Mouse (Mus musculus) T-helper 1 cell (primary cell): ENCODE data around the gene A530016L24Rik.

ENCODE experiments used
- in situ Hi-C: fragments of 300-600 bp; cut with MboI, MseI; formaldehyde crosslinking; loops from one replicate; pipeline ENCODE4 v1.15.1; 2025; ENCODE audit warnings: high pct_unique_total_duplicates

The A530016L24Rik gene

DNA sequence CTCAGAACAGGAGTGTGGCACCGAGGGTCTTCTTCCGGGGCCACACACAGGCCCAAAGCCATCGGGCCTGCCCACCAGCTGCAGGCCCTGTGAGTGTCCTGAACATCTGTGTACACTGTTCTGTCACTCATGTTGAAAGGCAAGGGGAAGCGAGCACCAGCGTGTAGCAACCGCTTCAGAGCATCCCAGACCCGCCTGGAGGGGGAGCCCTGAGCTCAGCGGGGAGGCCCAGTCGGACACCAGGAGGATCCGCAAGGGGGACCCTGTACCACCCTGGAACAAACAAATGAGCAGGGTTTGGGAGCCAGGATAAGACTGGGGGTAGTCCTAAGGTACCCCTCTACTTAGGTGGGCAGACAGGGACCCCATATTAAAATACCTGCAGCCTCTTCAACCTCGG lies 9.4 kb downstream of the A530016L24Rik start:
- in situ Hi-C loops: no loop called here

DNA sequence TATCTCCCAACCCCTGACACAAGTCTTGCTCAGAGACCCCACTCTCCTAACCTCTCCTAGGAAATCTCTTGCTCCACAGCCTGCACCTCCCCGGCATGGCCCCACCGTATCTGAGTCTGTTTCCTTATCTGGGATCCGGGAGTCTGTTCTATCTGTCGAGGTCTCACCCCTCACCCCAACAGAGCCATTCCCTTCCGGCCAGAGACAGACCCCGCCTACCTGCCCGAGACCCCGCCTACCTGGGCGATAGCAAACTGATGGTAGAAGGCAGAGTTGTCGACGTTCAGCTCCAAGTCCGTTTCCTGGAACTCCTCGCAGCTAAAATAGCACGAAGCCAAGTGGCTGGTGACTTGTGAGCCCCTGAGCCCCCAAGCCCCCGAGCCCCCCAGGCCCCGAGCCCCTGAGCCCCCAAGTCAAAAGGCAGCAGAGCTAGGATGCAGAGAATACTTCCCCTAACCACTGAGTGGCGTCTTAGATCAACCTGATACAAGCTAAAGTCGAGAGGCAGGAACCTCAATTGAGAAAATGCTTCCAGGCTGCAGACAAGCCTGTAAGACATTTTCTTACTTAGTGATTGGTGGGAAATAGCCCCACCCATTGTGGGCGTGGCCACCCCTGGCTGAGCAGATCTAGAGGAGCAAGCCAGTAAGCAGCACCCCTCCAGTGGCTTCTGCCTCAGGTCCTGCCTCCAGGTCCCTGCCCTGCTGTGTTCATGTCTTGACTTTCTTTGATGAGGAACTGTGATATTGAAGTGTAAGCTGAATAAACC lies 13.9 kb downstream of the A530016L24Rik start:
- in situ Hi-C loops: no loop called here

DNA sequence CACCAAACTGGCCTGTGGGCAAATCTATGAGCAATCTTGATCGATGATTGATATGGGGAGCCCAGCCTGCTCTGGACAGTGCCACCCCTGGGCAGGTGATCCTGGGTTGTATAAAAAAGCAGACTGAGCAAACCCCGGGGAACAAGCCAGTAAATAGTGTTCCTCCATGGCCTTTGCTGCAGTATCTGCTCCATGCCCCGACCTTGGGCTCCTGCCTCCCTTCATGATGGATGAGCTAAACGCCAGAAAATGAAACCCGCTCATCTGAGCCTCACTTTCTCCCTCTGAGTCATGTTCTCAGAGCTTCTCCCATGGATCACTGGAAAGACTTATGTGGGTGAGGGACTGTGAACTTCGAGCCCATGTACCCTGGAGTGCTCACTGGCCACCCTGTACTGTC lies 17.0 kb downstream of the A530016L24Rik start:
- in situ Hi-C loops: no loop called here

DNA sequence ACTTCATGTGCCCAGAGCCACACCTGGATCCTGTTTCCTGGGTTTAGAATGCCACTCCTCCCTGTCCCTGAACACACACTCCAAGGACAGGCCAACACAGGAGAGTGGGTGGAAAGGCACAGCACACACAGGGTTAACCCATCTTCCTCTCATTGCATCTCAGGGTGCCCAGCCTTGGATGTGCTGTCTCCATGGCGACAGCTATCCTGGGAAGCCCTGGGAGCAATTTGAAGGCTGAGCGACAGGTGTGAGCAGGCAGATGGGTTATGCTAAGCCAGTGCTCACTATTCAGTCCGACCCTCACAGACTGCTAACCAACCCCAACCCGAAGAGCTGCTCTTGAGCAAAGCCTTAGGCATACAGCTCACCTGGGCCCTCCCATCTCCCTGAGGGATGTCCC lies 18.0 kb downstream of the A530016L24Rik start:
- in situ Hi-C loops: no loop called here

DNA sequence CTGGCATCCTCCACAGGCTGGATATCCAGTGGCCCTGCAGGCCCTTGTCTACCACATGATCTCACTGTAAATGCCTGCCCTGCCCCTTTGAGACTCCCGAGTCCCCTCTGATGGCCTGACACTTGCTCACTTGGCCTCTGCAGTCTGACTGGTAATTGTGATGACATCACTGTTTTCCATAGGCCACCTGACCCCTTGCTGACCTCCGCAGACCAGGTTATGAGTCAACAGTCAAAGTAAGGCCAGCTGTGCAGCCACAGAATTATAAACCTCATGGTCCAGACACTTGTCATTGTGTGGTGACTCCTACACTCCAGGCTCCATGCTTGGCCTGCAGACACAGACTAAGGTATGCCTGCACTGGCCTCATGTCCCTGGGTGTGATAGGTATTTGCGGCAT lies 18.7 kb downstream of the A530016L24Rik start:
- in situ Hi-C loops: no loop called here

DNA sequence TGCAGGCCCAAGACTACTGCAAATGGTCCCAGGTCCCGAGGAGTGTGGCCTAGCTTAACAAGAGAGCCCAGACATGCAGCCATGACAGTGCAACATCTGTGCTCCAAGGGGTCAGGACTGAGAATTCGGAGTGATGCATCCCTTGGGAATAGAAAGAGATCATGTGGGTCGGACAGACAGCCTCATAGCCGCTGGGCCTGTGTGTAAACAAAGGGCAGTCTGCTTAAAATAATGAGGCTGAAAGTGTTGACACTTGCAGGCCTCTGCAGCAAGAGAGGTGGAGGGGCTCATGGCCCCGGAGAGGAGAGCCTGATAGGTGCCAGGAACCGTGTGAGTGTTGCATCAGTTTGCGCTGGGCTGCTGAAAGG lies 21.1 kb downstream of the A530016L24Rik start:
- in situ Hi-C loops: no loop called here

DNA sequence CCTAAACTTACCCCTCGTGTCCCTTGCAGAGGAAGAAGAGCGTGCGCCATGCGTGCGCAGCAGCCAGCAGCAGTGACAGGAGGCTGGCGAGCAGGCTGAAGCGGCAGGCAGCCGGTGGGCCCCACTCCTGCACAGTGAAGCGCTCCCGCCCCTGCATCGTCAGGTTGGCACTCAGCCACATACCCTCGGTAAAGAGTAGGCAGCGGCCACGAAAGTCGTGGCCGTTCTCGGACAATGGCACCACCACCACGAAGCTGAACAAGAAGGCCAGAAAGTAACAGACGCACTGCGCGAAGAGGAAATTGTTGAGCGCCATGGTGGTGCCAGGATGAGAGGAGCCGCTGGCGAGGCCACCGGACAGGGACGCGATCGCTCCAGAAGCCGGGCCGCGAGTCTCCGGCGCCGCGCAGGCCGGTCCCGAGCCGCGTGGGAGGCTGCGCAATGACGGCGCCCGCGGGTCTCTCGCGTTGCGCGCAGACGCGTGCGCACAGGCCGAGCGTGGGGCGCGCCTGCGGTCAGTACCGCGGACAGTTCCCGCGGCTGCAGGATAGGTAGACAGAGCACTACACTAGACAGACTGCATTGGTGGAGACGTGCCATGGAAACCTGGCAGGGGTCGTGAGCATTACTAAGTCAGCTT lies 21.6 kb downstream of the A530016L24Rik start:
- in situ Hi-C loops: no loop called here

DNA sequence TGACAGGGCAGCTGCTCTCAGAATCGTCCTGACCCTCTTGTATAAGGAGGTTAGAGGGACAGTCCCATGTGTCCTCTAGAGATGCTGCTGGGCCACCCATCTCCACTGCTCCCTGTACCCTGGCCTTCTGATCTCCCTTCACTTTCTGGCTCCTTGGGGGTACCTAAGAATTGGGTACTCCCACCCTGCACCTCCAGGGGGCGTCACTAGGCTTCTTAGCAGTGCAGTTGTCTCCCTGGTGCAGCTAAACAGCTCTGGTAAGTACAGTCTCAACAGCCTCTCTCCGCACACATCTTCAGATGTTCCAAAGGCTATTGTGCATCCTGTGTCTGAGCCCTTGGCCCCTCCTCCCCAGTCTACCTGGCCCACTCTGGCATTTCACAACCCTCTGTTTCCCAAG lies 25.6 kb downstream of the A530016L24Rik start:
- in situ Hi-C loops: no loop called here

DNA sequence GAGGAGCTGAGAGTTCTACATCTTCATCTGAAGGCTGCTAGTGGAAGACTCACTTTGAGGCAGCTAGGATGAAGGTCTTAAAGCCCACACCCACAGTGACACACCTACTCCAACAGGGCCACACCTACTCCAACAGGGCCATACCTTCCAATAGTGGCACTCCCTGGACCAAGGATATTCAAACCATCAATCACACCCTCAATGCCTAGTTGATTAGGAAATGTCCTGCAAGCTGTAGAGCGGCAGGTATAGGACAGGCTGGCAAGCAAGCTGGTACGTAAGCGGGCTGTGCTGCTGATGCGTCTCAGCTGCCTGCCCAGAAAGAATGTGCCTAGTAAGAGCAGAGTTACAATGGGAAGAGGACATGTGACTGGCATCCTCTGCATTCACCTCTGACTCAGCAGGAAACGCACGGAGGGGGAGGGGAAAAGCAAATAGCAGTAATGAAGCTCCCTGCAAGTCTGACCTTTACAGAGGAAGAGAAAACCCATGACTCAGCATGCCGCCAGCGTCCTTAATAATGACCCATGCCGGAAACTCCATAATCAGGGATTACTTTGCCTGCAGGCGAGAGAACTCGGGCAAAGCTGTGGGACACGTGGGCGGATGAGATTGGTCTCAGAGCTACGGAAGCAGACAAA lies 27.6 kb downstream of the A530016L24Rik start, which contains the start of gene Tmem179:
Gene Tmem179, minus strand, starts transcription at position 51 of the 641 bp plus-strand sequence.
- in situ Hi-C loops: no loop called here

DNA sequence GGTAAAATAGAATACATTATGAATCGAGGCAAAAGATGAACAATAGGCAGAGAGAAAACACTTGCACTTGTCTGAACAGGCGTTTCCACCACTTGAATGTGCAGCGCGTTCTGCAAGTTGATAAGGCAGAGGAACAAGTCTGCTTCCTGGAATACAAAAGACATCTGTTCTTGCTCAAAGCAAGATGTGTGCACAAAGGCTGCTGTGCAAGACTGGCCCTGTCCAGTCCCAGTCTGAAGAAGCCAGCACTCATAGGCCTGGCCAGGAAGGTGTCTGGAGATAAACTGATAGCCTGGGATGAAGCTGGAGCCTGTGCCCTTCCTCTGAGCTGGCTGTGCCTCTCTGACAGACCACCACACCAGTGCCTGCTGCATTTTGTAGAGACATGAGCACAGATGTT lies 28.9 kb downstream of the A530016L24Rik start:
- in situ Hi-C loops: no loop called here

DNA sequence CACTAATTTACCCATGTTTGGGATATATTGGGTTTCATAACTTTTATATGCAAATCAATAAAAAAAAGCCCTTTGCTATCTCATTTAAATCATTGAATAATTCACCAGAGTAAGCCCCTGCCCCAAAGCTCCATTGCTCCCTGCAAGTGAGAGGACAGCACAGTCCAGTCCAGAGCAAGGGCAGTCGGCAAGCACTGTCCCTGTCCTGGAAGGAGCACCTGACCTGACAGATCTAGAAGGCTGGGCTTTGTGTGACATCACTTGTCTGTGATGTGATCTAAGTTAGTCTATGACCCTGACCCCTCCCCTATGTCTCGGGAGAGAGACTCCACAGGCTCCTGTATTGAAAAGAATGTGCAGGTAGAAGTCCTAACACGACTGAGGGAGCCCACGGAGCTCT lies 44.5 kb downstream of the A530016L24Rik start:
- in situ Hi-C loops: no loop called here

DNA sequence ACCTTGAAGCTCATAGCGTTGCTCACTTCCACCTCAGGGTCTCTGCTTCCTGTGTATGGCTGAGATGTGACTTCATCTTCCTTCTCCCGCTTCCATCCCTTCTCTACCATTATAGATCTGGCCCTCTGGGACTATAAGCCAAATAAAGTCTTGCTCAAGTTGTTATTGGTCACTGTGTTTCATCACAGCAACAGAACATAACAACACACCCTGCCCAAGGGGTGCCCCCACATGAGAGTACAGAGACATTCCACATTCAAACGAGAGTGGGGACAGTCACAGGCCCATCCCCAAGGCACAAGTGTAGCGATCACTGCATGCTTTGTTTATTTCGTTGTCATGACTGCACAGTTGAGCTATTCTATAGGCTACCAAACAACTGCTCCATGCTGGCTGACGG lies 48.0 kb downstream of the A530016L24Rik start:
- in situ Hi-C loops: no loop called here

DNA sequence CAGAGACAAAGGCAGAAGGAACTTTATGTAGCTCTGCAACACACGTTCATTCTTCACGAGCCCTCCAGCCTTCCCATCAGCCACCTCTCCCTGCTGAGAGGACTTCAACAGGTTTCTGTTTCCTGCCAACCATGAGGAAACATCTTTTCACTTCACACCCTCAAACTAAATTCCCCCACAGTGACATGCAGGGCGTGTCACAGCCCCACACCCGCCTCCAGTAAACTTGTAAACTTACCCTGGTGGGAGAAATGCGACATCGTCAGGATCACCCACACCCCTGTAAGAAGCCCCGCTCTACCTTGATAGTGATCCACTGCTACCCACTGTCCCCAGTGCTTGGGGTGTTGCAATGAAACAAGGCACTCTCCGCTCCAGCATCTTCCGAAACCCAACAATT lies 49.1 kb downstream of the A530016L24Rik start:
- in situ Hi-C loops: no loop called here

DNA sequence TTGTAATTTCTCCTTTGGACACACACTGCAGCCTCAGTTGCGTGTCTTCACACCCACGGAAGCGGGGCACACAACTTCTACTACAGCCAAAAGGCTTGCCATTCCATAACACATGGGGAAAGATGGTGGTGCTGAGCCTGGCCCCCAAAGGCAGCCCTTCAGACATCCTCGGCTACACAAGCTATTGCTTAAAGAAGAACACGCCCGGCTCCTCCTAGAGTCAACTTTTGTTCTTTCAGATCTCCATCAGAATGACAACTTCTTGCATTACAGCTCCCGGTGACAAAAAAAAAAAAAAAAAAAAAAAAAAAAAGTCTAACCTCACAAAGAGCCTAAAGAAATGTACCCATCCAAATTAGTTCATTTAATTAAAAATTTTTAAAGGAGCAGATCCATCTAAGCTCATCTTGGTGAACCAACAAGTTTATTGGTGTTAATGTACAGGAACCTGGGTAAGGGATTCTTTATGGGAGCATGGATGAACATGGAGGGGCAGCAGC lies 50.3 kb downstream of the A530016L24Rik start:
- in situ Hi-C loops: no loop called here

DNA sequence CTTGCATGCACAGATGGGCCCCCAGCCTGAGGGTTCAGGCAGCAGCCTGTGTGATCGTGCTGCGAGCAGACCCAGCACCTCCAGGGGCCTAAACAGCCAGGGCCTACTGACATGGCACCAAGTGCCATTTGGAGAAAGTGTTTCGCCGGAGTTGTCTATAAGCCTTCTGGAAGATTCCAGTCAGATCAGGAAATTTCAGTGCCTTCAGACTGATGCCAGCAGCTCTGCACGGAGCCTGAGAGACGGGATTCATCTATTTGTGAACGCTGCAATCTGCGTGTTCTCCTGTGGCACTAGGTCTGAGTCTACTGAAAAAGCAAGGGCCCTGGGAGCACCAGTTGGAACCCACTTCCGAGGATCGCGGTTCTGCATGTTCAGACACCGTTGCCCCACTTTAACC lies 51.1 kb downstream of the A530016L24Rik start:
- in situ Hi-C loops: no loop called here

DNA sequence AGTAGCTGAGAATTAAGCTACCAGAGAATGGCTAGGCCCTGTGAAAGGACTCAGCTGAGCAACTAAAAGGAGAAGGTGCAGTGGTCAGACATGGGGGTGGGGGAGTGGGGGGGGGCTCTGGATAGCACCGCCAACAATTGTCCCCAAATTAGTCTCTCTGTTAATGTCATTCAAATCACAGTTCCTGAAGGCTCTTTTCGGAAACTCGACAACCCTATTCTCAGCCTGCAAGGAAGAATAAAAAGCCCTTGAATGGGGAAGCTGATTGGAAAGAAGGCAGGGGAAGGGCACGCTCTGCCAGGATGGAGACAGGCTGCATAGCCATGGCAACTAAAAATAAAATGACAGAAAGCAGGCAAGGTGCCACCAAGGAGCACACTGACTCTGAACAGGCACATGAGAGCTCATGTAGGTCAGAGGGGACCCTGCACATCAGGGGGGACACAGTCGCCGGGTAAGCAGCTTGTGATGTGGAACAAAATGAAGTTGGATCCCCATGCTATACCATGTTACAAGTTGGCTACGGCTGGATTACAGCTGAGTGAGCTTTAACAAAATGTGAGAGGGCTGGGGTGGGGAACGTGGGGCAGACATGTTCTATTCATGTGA lies 52.3 kb downstream of the A530016L24Rik start:
- in situ Hi-C loops: no loop called here

DNA sequence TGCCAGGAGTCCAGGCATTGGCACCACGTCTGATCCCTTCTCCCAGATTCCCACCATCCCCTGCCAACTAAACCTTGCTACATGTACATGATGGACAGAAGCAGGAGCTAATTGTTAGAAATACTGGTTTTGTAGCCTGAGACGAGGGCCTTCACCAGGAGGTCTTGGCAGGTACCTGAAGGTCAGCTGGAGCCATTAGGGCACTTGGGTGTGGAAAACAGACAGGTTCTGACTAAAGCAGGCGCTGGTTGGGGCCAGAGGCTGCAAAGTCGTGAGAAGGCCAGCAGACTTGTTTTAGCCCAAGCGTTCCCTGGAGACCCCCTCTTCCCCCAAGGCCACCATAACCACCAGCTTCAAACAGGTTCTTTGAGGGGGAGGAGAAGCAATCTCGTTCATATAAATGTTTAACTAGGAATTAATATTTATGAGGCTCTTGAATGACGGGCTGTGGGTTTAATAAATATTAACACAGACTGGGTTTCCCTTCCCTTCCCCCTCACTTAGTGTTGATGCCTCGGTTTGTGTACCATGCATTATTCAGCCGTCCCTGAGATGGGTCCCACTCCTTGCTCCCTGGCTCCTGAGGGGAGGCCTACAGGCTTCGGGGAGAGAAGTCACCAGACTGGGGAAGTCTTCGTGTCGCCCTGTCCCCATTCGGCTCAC lies 53.1 kb downstream of the A530016L24Rik start:
- in situ Hi-C loops: no loop called here

DNA sequence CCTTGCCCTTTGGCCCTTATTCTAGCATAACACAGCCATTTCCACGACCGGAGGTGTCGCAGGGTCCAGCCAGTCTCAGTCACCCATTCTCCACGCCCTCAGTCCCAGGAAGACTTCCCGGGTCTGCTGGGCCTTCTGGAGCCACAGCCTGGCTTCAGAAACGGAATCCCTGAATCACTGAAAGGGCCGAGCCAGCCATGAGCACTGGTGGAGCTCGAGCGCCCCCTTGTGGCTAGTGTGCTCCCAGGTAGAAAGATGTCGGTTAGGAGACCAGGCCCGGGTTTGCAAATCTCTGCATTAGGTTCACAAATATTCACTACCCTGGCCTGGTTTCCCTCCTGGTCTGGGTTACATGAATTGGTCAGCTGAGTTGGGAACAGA lies 53.7 kb downstream of the A530016L24Rik start:
- in situ Hi-C loops: no loop called here

DNA sequence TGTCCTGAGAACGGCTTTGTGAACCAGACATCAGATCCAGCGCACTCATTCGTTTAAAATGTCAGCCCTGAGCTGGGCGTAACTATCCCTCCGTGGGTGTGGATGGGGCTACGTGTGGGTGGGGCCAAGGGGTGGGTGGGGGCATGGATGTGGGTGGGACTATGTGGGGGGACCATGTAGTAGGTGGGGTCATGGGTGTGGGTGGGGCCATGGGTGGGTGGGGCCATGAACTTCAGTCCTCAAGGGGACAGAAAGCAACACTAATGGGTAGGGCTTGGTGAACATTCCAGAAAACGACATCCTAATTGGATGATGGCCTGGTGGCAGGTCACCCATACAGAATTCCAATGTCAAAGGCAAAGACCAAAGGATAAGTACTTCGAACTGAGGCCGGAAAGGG lies 54.7 kb downstream of the A530016L24Rik start:
- in situ Hi-C loops: no loop called here

DNA sequence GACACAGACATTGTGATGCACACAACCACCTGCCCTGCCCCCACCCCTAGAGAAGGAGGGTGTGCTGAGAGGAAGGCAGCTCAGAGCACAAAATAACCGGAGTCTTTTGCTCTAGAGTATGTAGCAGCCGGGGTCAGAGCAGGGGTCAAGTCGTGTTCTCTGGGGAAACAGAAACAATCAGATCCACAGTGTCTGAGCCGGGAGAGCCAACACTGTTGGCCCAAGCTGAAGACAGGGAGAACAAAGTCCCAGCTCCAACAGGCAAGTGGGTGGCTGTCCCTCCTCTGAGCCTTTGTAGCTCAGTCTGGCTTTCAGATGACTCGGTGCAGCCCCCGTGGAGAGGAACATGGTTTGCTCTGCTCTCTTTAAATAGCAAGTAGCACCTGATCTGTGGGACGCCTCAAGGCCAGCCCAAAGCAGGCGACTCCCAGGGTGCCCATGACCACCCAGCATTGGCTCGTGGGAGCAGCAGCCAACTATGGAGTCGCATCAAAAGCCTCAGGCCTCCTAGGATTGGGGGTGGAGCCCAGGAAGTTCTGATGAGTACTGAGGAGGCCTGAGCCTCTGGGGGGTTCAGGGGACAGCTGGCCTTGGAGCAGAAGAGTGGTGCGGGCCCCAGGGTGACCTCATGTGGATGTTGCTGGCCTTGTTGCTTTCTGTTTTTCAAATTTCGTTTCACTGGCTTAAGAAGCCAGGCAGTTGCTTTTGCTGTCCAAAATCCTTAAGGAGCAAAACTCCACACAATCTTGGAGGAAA lies 55.9 kb downstream of the A530016L24Rik start:
- in situ Hi-C loops: no loop called here

DNA sequence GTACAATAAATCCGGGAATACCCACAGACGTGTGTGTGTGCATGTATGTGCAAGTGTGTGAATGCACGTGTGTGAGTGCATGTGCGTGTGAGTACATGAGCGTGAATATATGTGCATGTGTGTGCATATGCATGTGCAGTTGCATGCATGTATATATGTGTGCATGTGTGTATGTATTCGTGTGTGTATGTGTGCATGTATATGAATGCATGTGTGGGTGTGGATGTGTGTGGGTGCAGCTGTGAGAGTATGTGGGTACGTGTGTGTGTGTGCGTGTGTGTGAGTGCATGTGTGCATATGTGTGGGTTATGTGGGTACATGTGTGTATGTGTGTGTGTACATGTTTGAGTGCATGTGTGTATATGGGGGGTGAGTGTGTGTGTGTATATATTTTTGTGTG lies 56.9 kb downstream of the A530016L24Rik start:
- in situ Hi-C loops: no loop called here
